Mouse (Mus musculus) CH12.LX (cell line): ENCODE measurements around the gene March8. TPM values are rescaled to one million over a fixed set of nuclear protein-coding genes. Genes with fewer than 3 reads are reported as not detected.

Source experiments
- DNase-seq: peaks from one replicate; pipeline ENCODE4 v3.0.0-alpha.2; 2013; ENCODE audit errors: extremely low read depth
- H3K27ac ChIP-seq: 2 replicates; pipeline ENCODE4 v1.5.1; 2012; ENCODE audit warnings: low read depth, mild to moderate bottlenecking, control low read depth, moderate library complexity; ENCODE audit not compliant: insufficient read depth
- H3K27me3 ChIP-seq: replicated peaks from 2 replicates; pipeline ENCODE3; 2012; ENCODE audit warnings: inconsistent platforms
- H3K36me3 ChIP-seq, 2 experiments: replicated peaks in 1 of 2; 2 replicates each; pipeline versions ENCODE3 to v1.6.1; 2012; ENCODE audit warnings: inconsistent platforms in 1 of 2, low read length in 1 of 2, mild to moderate bottlenecking in 1 of 2, mixed read lengths in 1 of 2, moderate library complexity in 1 of 2; ENCODE audit not compliant: control insufficient read depth in 1 of 2, insufficient read depth in 1 of 2
- H3K4me1 ChIP-seq, 2 experiments: 2 replicates each; pipeline ENCODE4 v1.6.1; 2012; ENCODE audit warnings: inconsistent platforms in 1 of 2, moderate library complexity in 1 of 2; ENCODE audit not compliant: insufficient read depth in 2 of 2, control insufficient read depth in 1 of 2
- H3K4me2 ChIP-seq: 2 replicates; pipeline ENCODE4 v1.6.1; 2012; ENCODE audit warnings: low read depth, mild to moderate bottlenecking, control low read depth; ENCODE audit not compliant: poor library complexity, insufficient read depth, severe bottlenecking
- H3K4me3 ChIP-seq, 3 experiments: fragments of 150-350 bp in 1 of 3; sonication (generic) in 1 of 3; replicated peaks in 1 of 3; 2 replicates each; pipeline versions ENCODE3 to v1.5.1; 2011 to 2012; ENCODE audit warnings: low read depth in 2 of 3, low read length in 2 of 3, mild to moderate bottlenecking in 2 of 3, moderate library complexity in 2 of 3, control low read depth in 1 of 3, improper control_type of control experiment in 1 of 3, inconsistent platforms in 1 of 3, mixed read lengths in 1 of 3; ENCODE audit not compliant: poor library complexity in 1 of 3
- H3K79me2 ChIP-seq: replicated peaks from 2 replicates; pipeline ENCODE4 v1.6.1; 2012; ENCODE audit warnings: mild to moderate bottlenecking, moderate library complexity; ENCODE audit not compliant: control insufficient read depth, poor library complexity, insufficient read depth, severe bottlenecking; ENCODE audit errors: extremely low read depth
- H3K9ac ChIP-seq: 2 replicates; pipeline ENCODE4 v1.6.1; 2012; ENCODE audit warnings: low read depth, mild to moderate bottlenecking, control low read depth, moderate library complexity; ENCODE audit not compliant: insufficient read depth
- H3K9me3 ChIP-seq: replicated peaks from 2 replicates; pipeline ENCODE3; 2012; ENCODE audit warnings: low read length, inconsistent platforms, mixed read lengths
- CHD2 ChIP-seq: IDR thresholded peaks from 2 replicates; pipeline ENCODE4 v1.6.1; 2011; ENCODE audit warnings: low read length, improper control_type of control experiment
- CTCF ChIP-seq, 2 experiments: IDR thresholded peaks in 1 of 2; conservative IDR thresholded peaks in 1 of 2; 2 replicates each; pipeline ENCODE4 v1.5.1; 2011 to 2012; ENCODE audit warnings: low read depth in 2 of 2, low read length in 2 of 2, improper control_type of control experiment in 1 of 2, inconsistent platforms in 1 of 2, mild to moderate bottlenecking in 1 of 2, moderate library complexity in 1 of 2
- E2F4 ChIP-seq: IDR thresholded peaks from 2 replicates; pipeline ENCODE4 v1.6.1; 2011; ENCODE audit warnings: low read depth, low read length, improper control_type of control experiment; ENCODE audit not compliant: insufficient replicate concordance
- HCFC1 ChIP-seq: IDR thresholded peaks from 2 replicates; pipeline ENCODE4 v1.6.1; 2012; ENCODE audit warnings: low read depth, mild to moderate bottlenecking, inconsistent platforms, low read length, improper control_type of control experiment
- KAT2A ChIP-seq: IDR thresholded peaks from 2 replicates; pipeline ENCODE4 v1.6.1; 2012; ENCODE audit warnings: low read length, improper control_type of control experiment, inconsistent platforms; ENCODE audit not compliant: insufficient replicate concordance
- MAFK ChIP-seq: IDR thresholded peaks from 2 replicates; pipeline ENCODE4 v1.6.1; 2011; ENCODE audit warnings: low read length, improper control_type of control experiment; ENCODE audit not compliant: insufficient replicate concordance
- MAX ChIP-seq: IDR thresholded peaks from 2 replicates; pipeline ENCODE4 v1.6.1; 2011; ENCODE audit warnings: low read length, improper control_type of control experiment
- MEF2A ChIP-seq: IDR thresholded peaks from 2 replicates; pipeline ENCODE4 v1.6.1; 2014; ENCODE audit warnings: low read depth, mild to moderate bottlenecking, inconsistent platforms, low read length, improper control_type of control experiment, borderline replicate concordance
- MXI1 ChIP-seq: IDR thresholded peaks from 2 replicates; pipeline ENCODE4 v1.6.1; 2011; ENCODE audit warnings: mild to moderate bottlenecking, low read depth, low read length, improper control_type of control experiment
- RAD21 ChIP-seq: IDR thresholded peaks from 2 replicates; pipeline ENCODE4 v1.6.1; 2011; ENCODE audit warnings: low read depth, mild to moderate bottlenecking, low read length, improper control_type of control experiment, moderate library complexity
- RCOR1 ChIP-seq: conservative IDR thresholded peaks from 2 replicates; pipeline ENCODE4 v1.6.1; 2012; ENCODE audit warnings: low read depth, mild to moderate bottlenecking, inconsistent platforms, low read length, improper control_type of control experiment
- SIN3A ChIP-seq: IDR thresholded peaks from 2 replicates; pipeline ENCODE4 v1.6.1; 2012; ENCODE audit warnings: low read length, improper control_type of control experiment, inconsistent platforms
- SMC3 ChIP-seq: IDR thresholded peaks from 2 replicates; pipeline ENCODE4 v1.6.1; 2011; ENCODE audit warnings: low read depth, low read length, improper control_type of control experiment
- TBP ChIP-seq: conservative IDR thresholded peaks from 2 replicates; pipeline ENCODE4 v1.6.1; 2011; ENCODE audit warnings: low read depth, low read length, improper control_type of control experiment
- UBTF ChIP-seq: IDR thresholded peaks from 2 replicates; pipeline ENCODE4 v1.6.1; 2012; ENCODE audit warnings: low read depth, mild to moderate bottlenecking, inconsistent platforms, low read length, improper control_type of control experiment, moderate library complexity
- USF1 ChIP-seq: IDR thresholded peaks from 2 replicates; pipeline ENCODE4 v1.6.1; 2014; ENCODE audit warnings: low read depth, mild to moderate bottlenecking, inconsistent platforms, low read length, improper control_type of control experiment
- USF2 ChIP-seq: conservative IDR thresholded peaks from 2 replicates; pipeline ENCODE4 v1.6.1; 2011; ENCODE audit warnings: low read depth, low read length, improper control_type of control experiment
- ZC3H11A ChIP-seq: IDR thresholded peaks from 2 replicates; pipeline ENCODE4 v1.6.1; 2012; ENCODE audit warnings: low read depth, mild to moderate bottlenecking, inconsistent platforms, low read length, improper control_type of control experiment
- ZMIZ1 ChIP-seq: IDR thresholded peaks from 2 replicates; pipeline ENCODE4 v1.6.1; 2012; ENCODE audit warnings: low read depth, mild to moderate bottlenecking, inconsistent platforms, low read length, improper control_type of control experiment
- dilution Hi-C: fragments of 300-500 bp; cut with MboI; formaldehyde crosslinking; loops from 2 replicates; pipeline ENCODE4 v1.14.3; 2020; ENCODE audit warnings: low sequenced_read_pairs; ENCODE audit not compliant: extremely low pct_unique_long_range_greater_than_20kb, extremely low pct_ligation_motif_present
- in situ Hi-C: fragments of 300-500 bp; cut with MboI; formaldehyde crosslinking; loops from 3 replicates; pipeline ENCODE4 v1.14.3; 2019; ENCODE audit warnings: low sequenced_read_pairs, low pct_ligation_motif_present, low pct_unique_long_range_greater_than_20kb, mixed read lengths
- polyA plus RNA-seq: library from polyadenylated mRNA; unstranded; fragments of >175 nt; gene quantifications from 2 replicates; pipeline ENCODE4 v1.2.1, GENCODE M21; 2012; ENCODE audit warnings: low read depth; ENCODE audit not compliant: insufficient read length
- total RNA-seq, 2 experiments: library from RNA; depleted of rRNA; stranded (reverse); fragments of 300-350 nt in 1 of 2; fragments of >200 nt in 1 of 2; gene quantifications; 2 replicates each; pipeline ENCODE4 v1.2.3; 2012 to 2014

March8 gene
- total and polyA plus RNA-seq, 3 experiments: 4.9 to 7.8 (median 4.9) TPM

DNA sequence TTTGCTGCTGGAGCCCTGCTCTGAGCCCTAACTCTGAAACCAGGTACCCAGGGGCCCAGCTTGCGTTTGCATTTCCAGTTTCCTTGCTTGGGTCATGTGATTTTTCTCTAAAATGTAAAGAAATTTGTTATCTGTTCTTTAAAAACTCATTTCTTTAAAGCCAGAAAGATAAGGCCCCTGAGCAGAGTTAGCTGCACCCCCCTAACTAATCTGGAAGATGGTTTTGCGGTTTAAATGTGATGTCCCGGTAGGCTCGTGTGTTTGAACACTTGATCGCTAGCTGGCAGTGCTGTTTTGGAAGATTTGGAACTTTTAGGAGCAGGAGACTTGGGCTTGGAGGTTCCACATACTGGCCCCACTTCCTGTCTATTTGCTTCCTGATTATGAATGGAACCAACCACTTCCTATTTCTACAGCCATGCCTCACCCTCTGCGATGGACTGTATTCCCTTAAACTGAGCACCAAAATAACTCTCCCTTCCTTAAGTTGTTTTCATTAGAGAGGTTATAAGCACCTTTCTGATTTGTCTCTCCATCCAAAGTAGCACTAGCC, 78.3 kb downstream of the March8 start:
- no peaks in the 10 kb centered on the region for H3K79me2 ChIP-seq
- no peak overlapping the region for H3K27ac ChIP-seq
- H3K9ac ChIP-seq: no peak overlapping the region
- H3K4me3 ChIP-seq: no peak overlapping the region
- dilution Hi-C loops: no loop called here
- no peak for DNase-seq
- in situ Hi-C loops: loop anchor here (25.0 kb wide), 2 partner anchors 204 to 404 kb away; partner anchors contain the start of gene Washc2
- TF ChIP-seq MEF2A (no peak), RCOR1 (no peak), MXI1 (no peak), TBP (no peak), HCFC1 (no peak), USF2 (no peak), ZC3H11A (no peak), CTCF (conservative IDR thresholded peaks at IDR 0.05 in 1 of 2, IDR thresholded peaks at IDR 0.05 in 1 of 2; ENCODE audit: low read depth in 2 of 2, low read length in 2 of 2) (no peak), UBTF (no peak), ZMIZ1 (no peak), MAX (no peak), MAFK (no peak), SMC3 (no peak), CHD2 (no peak), E2F4 (no peak), SIN3A (no peak), KAT2A (no peak)
- H3K4me2 ChIP-seq: no peak overlapping the region
- no peaks in the 10 kb centered on the region for H3K27me3 ChIP-seq
- H3K36me3 ChIP-seq: no peaks in the 10 kb centered on the region
- H3K9me3 ChIP-seq: no peaks in the 10 kb centered on the region
- peaks cover 2 to 14% of the 10 kb centered on the region in 2 experiments; a peak in 2 of 4 replicates for H3K4me1 ChIP-seq

DNA sequence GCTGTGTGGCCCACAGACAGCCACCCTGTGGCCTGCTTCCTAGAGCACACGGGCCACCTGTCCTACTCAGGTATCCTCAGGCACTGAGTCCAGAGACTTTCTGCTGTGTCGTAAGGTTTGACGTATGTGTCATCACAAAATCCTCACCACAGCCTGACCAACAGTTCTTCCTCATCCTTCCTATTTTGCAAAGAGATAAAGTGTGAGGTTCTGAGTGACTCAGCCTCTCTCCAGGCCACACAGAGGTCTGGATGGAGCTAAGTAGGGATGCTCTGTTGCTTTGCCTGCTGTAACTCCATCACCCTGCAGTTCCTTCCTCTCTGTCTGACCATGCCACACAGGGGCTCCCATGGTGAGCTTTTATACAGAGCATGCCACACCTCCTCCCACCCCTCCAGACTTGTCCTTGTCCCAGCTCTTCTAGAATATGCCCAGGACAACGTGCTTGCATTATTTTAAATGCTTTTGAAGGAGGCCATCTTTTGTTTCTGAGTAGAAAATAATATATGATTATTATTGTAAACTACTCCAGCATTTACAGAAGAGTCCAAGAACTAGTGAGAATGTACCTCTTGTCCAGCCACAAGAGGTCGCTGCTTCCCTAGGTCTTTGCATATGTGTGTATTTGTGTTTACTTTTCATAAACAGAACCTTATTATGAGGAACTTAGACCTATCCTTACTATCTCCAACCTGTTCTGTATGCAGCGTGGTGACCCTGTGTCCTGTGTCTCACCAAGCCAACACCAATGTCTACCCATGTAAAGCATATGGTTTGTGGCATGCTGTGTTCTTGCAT, 79.9 kb downstream of the March8 start:
- TF ChIP-seq RAD21 (peak; percentile 55), USF1 (no peak), SMC3 (peak; percentile 55), CTCF (conservative IDR thresholded peaks at IDR 0.05 in 1 of 2, IDR thresholded peaks at IDR 0.05 in 1 of 2; ENCODE audit: low read depth in 2 of 2, low read length in 2 of 2) (peak; percentile 43 to 66; a peak in 3 of 4 replicates)
- no peak overlapping the region for H3K9ac ChIP-seq
- no peak overlapping the region for H3K4me3 ChIP-seq
- H3K4me1 ChIP-seq: peaks cover 2 to 14% of the 10 kb centered on the region in 2 experiments; a peak in 2 of 4 replicates
- no peaks in the 10 kb centered on the region for H3K79me2 ChIP-seq
- no peaks in the 10 kb centered on the region for H3K36me3 ChIP-seq
- peak; percentile 37 for DNase-seq
- no peak overlapping the region for H3K4me2 ChIP-seq
- no peaks in the 10 kb centered on the region for H3K27me3 ChIP-seq
- H3K27ac ChIP-seq: no peak overlapping the region
- dilution Hi-C loops (no loop called here), in situ Hi-C loops (loop anchor here (25.0 kb wide), 2 partner anchors 205 to 405 kb away; partner anchors contain the start of gene Washc2)
- H3K9me3 ChIP-seq: no peaks in the 10 kb centered on the region
